Mouse (Mus musculus): ENCODE measurements around the gene Lifr. TPM values are rescaled to one million over a fixed set of nuclear protein-coding genes. Genes with fewer than 3 reads are reported as not detected.

Lifr gene
- total and polyA plus RNA-seq, 3 experiments, result 18.5 to 52.2 (median 31.3) TPM

DNA sequence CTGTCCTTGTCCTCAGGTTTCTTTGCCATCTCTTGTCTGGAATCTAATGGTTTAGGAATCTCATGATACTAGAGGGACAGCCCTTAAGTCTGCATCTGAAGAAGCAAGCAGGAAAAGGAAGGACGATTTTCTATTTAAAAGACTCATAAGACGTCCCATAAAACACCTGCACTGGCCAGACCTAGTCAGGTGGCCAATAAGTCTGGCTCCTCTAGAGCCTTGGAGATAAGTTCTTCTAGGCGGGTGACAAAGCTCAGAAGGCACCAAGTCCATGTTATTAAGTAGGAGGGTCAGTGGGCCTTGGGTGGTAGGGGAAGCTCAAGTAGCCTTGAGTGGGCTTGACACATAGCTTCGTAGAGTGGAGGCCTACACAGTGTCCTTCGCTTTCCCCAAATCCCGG lies 67.2 kb downstream of the Lifr start:
- no peak for DNase-seq

DNA sequence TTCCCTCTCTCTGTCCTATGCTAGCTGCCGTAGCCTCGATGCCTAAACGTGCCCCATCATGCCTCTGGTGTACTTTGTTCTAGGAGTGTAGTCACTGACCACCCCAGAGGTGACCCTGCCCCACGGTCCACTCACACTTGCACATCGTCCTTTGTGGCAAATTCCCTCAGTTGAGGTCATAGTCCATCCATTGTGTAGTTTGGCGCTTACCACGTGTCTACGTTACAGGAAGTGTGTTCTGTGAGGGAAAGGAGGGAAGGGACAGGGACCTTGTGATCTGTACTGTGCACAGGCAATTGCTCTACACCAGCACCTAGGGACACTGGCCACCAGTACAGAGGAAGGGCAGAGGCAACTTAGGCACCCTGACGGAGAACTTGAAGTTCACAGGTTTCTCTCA lies 69.5 kb downstream of the Lifr start:
- no peak for DNase-seq

DNA sequence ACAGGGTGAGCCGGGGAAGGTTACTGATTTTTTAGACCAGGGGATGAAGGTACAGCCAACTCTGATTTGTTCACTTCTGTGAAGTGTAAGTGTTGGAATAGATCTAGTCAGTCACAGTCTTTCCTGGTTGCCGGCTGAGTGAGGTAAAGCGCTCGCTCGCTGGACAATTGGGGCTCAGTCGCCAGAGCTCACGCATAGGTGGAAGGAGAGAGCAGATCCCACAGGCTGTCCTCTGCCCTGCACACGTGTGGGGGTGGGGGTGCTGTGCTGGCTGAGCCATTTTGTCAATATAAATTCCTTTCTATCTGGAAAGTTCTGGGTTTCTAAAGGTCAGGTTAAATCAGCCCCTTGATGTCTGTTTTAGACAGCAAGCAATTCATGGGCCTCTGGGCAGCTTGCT lies 69.9 kb downstream of the Lifr start:
- DNase-seq, result no peak

DNA sequence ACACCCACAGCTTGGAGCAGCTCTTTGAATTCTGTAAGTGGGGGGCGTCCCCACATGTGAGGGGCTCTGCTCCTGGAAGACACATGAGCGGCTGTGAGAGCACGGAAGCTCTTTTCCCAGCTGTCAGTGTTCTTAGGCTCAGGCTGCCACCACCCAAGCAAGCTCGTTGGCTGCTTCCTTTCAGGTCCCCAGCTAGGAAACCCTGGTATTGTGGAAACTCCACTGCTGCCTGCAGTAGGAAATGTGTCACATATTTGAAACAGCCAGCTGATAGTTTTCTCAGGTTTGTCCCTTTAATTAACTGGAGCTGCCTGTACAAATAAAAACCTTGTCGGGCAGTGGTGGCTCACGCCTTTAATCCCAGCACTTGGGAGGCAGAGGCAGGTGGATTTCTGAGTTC lies 73.4 kb downstream of the Lifr start:
- no peak for DNase-seq

- DNase-seq, result no peak
These were observed 76.3 kb downstream of the Lifr start for GRCm38 (mm10) chr15:7166735-7167134.

GRCm38 (mm10) chr15:7167238-7167905 lies 77.0 kb downstream of the Lifr start:
- peak; percentile 17 for DNase-seq

DNA sequence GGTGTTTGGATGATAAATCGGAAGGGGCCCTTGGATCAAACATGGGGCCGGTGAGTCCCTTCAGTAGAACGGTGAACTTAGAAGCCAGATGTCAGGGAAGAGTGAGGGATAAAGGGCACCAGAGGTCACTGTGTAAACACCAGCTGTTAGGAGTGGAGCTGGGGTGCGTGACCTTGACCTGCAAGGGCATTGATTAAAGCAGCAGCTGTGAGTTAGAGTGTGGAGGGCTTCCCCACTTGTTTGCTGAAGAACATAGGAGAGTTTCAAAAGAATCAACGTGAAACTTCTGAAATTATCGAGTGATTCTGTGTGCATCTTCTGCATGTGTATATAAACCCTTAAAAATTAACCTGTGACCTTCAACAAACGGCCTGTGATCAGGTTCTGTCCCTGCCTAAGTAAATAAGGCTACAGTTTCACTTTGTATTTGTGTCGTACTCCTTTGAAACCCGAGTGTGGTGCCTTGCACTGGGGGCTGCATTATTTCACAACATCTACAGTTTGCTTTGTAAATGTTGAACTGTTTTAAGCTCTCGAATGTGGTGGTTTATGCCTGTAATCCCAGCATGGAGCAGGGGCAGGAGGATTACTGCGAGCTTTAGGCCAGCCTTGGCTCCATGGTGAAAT lies 77.6 kb downstream of the Lifr start:
- no peak for DNase-seq

DNA sequence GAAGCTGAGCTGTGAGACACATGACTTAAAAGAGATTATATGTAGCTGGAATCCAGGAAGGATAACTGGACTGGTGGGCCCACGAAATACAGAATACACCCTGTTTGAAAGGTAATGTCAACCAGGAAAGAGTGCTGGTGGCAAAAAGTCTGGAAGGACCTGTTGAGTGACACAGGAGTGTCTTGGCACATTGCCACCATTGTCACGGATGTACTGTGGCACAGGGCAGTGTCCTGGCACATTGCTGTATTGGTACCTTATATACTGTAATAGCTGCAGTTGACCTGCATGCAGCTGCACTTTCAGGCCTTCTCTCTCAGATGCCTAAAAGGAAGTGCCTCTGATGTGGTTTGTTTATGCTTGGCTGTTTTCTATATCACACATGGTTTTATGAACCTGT lies 82.5 kb downstream of the Lifr start:
- DNase-seq, result no peak

- DNase-seq, result no peak
These were observed 82.9 kb downstream of the Lifr start for GRCm38 (mm10) chr15:7173346-7173745.

- DNase-seq, result no peak
These were observed 83.4 kb downstream of the Lifr start for GRCm38 (mm10) chr15:7173776-7174175.

- peak; percentile 37 for DNase-seq
These were observed 90.2 kb downstream of the Lifr start for GRCm38 (mm10) chr15:7180576-7180975.

DNA sequence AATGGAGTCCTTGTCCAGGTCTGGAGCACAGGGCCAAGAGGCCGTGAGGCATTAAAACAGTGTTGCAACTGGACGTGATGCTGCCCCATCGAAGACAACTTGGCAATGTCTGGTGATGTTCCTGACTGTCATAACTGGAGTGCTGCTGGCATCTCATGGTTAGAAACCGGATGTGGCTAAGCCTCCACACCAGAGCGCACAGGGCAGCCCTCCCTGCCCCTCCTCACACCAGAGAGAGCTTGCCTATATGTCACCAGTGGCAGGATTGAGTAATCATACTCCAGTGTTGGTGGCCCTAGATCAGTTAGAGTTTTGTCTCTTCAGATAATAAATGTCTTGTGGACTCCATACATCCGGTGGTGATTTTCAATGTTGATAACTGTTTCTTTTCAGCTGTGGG lies 97.3 kb downstream of the Lifr start:
- DNase-seq, result no peak

- no peak for DNase-seq
These were observed 99.5 kb downstream of the Lifr start for GRCm38 (mm10) chr15:7189678-7190454.

GRCm38 (mm10) chr15:7191074-7191473 lies 100.7 kb downstream of the Lifr start:
- no peak for DNase-seq

- DNase-seq, result no peak
These were observed 102.2 kb downstream of the Lifr start for GRCm38 (mm10) chr15:7192582-7192981.

- no peak for DNase-seq
These were observed 103.8 kb downstream of the Lifr start for GRCm38 (mm10) chr15:7194147-7194720.

DNA sequence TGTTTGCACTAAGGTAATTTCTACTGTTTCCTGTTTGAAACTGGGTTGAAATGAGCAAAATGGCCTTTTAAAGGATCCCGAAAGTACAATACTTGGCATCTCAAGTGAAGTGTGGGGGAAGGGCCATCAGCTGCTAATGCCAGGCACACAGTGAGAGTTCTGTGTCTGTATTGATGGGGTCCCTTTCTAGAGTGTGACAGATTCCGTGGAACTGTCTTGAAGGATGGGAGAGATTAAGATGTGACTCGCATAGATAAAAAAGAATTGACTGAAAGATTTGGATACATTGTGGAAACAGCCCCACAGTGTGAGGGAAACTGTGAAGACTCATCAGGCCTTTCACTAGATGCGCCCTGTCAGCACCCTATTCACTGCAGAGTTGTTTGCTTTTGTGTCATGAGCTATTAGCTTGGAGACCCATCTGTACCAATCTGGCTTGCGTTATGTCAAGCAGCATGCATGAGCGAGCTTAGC lies 104.4 kb downstream of the Lifr start:
- no peak for DNase-seq

DNA sequence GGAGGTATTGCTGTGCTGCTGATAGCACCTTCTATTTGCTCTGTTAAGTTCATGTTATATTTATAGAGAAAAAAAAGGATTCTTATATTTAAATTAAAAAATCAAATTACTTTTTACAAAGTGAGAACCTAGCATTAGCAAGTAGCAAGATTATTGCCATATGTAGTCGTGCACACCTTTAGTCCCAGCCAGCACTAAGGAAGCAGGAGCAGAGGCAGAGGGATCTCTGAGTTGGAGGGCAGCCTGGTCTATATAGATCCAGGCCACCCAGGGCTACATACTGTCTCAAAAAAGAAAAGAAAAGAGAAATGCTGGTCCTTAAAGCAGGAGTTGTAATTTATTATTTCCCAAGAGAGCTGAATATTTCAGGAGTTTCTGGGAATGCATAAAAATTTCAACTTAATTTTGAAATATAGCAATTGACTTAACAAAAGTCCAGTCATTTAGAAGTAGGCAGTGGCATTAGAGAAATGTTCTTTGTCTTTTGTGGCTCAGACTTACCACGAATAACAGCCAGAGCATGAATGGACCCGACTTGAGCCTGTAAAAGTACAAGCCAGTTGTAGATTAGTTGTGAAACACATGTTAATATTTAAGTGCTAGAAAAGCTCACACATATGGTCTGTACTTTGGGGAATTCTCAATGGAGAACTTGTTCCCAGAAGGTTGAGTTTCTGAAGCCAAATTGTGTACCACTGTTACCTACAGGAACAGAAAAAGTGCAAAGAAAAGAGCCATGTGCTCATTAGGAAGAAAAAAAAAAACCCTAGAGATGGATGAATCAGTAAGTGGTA lies 107.4 kb downstream of the Lifr start:
- no peak for DNase-seq

GRCm38 (mm10) chr15:7198816-7199215 lies 108.4 kb downstream of the Lifr start:
- no peak for DNase-seq

DNA sequence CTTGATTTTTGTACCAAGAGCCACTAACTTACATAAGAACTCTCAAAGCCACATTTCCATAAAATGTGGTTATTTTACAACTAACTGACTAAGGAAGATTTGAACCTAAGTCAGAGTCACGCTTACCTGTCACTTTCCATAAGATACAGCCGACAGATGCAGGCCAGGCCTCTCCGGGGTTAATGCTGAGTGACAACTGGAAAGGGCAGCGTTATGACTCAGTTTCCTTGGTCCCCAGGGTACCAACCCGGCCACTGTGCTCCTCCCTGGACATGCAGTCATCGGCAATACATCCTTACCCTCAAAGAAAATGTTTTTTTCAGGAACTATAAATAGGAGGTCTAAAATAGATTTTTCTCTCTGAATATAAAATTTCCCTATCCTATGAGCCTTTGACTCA lies 109.9 kb downstream of the Lifr start:
- no peak for DNase-seq

GRCm38 (mm10) chr15:7201421-7202380 lies 111.3 kb downstream of the Lifr start:
- no peak for DNase-seq

Measured in adrenal gland, adult 2 months (tissue).